Mouse (Mus musculus): ENCODE results near the gene Olfr49.

DNA sequence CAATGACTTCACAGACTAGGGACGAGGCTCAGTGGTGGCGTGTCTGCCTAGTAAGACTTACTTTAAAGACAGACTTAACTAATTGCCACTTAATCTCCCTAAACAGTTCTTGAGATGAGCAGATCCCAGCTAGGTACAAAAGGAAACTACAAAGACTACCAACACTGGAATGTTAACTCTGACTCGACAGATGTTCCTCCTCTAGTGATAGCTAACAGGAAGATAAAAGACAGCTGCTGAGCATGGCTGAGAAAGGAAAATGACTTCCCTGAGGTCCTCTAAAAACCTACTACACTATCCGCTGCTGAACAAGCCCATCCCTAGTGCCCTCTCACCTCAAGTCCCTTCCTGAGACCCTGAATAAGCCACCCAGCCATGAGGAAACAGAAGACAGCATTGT, 34.6 kb downstream of the Olfr49 start:
- TF ChIP-seq HCFC1 (IDR thresholded peaks at IDR 0.05; ENCODE audit: borderline replicate concordance, insufficient read depth, low read length) = no peak
- TF ChIP-seq MAFK (IDR thresholded peaks at IDR 0.05; ENCODE audit: insufficient read depth, low read depth, low read length) = no peak
- no peak for TF ChIP-seq ZNF384 (IDR thresholded peaks at IDR 0.05; ENCODE audit: low read depth, low read length)
- TF ChIP-seq ZC3H11A (IDR thresholded peaks at IDR 0.05; ENCODE audit: borderline replicate concordance, low read depth, low read length) = no peak

Data from ES-E14 (cell line).